Mouse (Mus musculus): ENCODE results near the gene Sept11.

Gene Sept11

GRCm38 (mm10) chr5:93093638-93094527 is 646 bp downstream of the Sept11 start:
- in situ Hi-C loops (cut with MboI; ENCODE audit: unreplicated experiment in 2 of 2), result loop anchor here in 1 of 2 experiments (5.0 kb wide), 2 partner anchors 63 to 173 kb away; partner anchors contain the start of gene Ccng2

- in situ Hi-C loops (cut with MboI; ENCODE audit: unreplicated experiment in 2 of 2), result no loop called here
Measured at GRCm38 (mm10) chr5:93095301-93095700, 2.1 kb downstream of the Sept11 start.

GRCm38 (mm10) chr5:93097204-93097906 is 4.1 kb downstream of the Sept11 start:
- in situ Hi-C loops (cut with MboI; ENCODE audit: unreplicated experiment in 2 of 2), result no loop called here

DNA sequence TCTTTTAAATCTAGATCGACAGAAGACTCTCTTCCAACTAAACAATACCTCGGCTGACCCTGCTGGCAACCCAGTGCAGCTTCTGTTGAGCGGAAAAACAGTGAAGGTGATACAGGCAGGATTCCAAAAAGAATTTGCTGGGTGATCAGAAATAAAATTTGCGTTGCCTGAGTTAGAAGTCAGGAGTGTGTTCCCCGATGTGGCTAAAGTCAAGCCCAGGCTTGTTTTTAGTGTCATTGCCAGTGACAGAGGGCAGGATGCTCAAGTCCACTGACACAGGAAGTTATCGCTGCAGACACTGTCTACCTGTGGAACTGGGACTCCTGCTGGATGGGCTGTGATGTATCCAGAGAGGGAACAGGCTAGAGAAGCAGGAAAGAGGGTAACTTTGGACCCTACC is 5.0 kb downstream of the Sept11 start:
- in situ Hi-C loops (cut with MboI; ENCODE audit: unreplicated experiment in 2 of 2), result no loop called here

- in situ Hi-C loops (cut with MboI; ENCODE audit: unreplicated experiment in 2 of 2), result no loop called here
Measured at GRCm38 (mm10) chr5:93098811-93099210, 5.6 kb downstream of the Sept11 start.

GRCm38 (mm10) chr5:93100906-93101305 is 7.7 kb downstream of the Sept11 start:
- in situ Hi-C loops (cut with MboI; ENCODE audit: unreplicated experiment in 2 of 2), result no loop called here

DNA sequence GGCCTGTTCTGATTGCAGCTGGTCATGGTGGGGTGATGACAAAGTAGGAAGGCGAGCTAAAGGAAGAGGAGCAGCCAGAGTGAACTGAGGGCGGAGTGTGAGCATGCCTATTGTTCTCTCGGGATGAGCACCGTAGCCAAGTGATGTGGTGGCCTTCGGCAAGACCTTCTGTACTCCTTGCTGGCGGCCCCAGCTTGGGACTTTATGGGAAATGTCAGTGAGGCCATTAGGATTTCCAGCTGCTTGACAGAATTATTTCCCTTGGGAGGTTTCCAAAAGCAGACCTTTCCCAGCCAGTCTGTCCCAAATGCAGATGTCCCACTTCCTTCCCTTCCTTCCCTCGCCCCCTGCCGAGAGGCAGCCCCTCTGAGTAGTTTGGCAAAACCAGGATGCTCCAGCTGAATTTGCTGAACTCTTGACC is 8.1 kb downstream of the Sept11 start:
- in situ Hi-C loops (cut with MboI; ENCODE audit: unreplicated experiment in 2 of 2), result no loop called here

DNA sequence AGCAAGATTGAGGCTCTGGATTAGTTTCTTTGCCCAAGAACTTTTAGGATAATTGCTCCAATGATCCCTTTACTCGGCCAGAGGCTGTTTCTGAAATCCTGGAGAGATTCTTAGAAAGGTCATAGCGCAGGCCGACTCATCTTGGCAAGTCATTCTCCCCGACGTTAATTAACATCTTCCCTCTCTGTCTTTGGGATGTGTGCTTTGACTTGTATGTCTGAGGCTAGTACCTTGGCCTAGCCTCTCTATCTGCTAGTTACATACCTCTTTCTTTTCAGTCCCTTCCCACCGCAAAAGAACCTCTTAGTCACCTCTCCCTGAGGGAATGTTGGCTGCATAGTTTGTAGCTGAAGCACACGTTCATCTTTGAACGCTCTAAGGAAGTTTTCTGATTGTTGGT is 10.4 kb downstream of the Sept11 start:
- in situ Hi-C loops (cut with MboI; ENCODE audit: unreplicated experiment in 2 of 2), result no loop called here

GRCm38 (mm10) chr5:93104987-93105823 is 12.0 kb downstream of the Sept11 start:
- in situ Hi-C loops (cut with MboI; ENCODE audit: unreplicated experiment in 2 of 2), result no loop called here

GRCm38 (mm10) chr5:93106048-93106447 is 12.8 kb downstream of the Sept11 start:
- in situ Hi-C loops (cut with MboI; ENCODE audit: unreplicated experiment in 2 of 2), result no loop called here

DNA sequence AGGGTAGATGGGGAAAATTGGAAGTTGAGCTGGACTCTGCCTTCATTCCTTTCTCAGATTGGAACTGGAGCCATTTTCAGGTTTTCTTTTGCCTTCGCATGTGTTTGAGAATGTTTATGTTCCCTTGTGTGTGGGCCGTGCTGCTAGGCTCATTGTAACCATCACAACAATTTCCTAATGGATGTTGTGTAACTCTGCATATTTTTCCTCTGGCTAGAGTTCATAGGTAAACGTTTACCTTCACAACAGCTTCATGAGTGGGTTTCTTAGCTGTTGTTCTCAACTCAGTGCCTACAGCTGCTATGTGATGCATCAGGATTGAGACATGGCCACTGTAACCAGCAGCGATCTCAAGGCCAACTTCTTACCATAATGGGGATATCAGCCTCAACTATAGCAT is 15.5 kb downstream of the Sept11 start:
- in situ Hi-C loops (cut with MboI; ENCODE audit: unreplicated experiment in 2 of 2), result no loop called here

DNA sequence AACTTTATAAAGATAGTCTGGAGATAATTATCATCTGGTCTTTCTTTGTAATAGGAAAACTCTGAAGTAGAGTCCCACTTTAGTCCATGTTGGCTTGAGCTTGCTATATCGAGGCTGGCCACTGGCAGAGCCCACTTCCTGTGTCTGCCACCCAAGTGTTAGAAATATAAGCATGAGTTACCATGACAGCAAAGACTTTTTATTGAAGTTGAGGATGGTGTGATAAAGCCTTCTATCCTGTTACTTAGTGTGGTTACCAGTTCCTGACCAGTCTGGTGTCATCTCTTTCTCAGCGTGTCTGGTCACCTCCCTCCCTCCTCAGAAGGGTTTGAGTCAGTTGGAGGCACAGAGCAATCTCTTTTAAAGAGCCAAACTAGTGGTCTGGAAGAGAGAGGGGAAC is 16.3 kb downstream of the Sept11 start:
- in situ Hi-C loops (cut with MboI; ENCODE audit: unreplicated experiment in 2 of 2), result no loop called here

DNA sequence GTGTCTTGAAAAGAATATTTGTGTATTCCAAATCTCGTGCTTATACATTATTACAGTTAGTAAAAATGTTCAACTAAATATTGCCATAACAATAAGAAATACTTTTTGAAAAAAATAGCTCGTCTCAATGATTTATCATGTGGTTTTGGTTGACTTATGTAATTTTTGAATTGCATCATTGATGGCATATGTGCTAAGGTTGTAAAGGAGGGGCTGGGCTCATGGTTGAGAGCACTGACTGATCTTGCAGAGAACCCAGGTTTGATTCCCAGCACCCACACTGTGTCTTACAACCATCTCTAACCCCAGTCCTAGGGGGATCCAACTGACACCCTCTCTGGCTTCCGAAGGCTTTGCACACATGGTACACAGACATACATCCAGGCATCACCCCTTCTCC is 19.1 kb downstream of the Sept11 start:
- in situ Hi-C loops (cut with MboI; ENCODE audit: unreplicated experiment in 2 of 2), result no loop called here

DNA sequence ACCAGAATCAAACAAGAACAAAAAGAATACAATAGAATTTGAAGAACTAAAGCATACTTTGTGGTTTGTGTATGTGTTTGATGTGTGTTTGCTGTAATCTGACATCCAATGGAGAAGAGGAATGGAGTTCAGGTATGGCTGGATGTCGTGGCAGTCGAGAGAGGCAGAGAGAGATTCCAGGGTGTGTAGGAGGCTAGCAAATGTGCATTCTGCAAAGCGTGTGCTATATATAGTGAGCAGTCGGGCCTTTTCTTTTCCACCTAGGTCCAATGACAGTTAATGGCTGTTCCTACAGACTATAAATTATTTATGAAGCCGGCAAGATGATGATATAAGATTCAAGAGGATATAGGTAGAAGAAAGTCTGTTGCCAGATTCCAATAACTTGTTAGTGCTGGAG is 20.3 kb downstream of the Sept11 start:
- in situ Hi-C loops (cut with MboI; ENCODE audit: unreplicated experiment in 2 of 2), result no loop called here

GRCm38 (mm10) chr5:93114515-93114914 is 21.3 kb downstream of the Sept11 start:
- in situ Hi-C loops (cut with MboI; ENCODE audit: unreplicated experiment in 2 of 2), result no loop called here

- in situ Hi-C loops (cut with MboI; ENCODE audit: unreplicated experiment in 2 of 2), result no loop called here
Measured at GRCm38 (mm10) chr5:93115059-93115458, 21.8 kb downstream of the Sept11 start.

GRCm38 (mm10) chr5:93115854-93116253 is 22.6 kb downstream of the Sept11 start:
- in situ Hi-C loops (cut with MboI; ENCODE audit: unreplicated experiment in 2 of 2), result no loop called here

- in situ Hi-C loops (cut with MboI; ENCODE audit: unreplicated experiment in 2 of 2), result no loop called here
Measured at GRCm38 (mm10) chr5:93117648-93118047, 24.4 kb downstream of the Sept11 start.

DNA sequence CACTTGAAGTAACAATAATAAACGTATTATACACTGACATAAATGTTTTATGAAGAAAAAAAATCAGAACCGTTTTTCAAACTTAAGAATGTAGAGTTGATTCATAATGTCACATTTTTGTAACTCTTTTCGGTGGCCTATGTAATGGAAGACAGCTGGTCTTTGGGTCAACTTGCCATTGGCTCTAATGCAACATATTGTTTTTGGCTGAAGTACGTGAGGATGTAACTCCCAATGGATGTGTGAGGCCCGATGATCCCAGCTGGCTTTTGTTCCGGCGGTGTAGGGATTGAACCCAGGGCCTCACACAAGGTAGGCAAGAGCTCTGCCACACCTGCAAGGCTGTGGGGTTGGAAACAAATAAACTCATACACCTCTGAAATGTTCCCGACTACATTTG is 28.4 kb downstream of the Sept11 start:
- in situ Hi-C loops (cut with MboI; ENCODE audit: unreplicated experiment in 2 of 2), result no loop called here

DNA sequence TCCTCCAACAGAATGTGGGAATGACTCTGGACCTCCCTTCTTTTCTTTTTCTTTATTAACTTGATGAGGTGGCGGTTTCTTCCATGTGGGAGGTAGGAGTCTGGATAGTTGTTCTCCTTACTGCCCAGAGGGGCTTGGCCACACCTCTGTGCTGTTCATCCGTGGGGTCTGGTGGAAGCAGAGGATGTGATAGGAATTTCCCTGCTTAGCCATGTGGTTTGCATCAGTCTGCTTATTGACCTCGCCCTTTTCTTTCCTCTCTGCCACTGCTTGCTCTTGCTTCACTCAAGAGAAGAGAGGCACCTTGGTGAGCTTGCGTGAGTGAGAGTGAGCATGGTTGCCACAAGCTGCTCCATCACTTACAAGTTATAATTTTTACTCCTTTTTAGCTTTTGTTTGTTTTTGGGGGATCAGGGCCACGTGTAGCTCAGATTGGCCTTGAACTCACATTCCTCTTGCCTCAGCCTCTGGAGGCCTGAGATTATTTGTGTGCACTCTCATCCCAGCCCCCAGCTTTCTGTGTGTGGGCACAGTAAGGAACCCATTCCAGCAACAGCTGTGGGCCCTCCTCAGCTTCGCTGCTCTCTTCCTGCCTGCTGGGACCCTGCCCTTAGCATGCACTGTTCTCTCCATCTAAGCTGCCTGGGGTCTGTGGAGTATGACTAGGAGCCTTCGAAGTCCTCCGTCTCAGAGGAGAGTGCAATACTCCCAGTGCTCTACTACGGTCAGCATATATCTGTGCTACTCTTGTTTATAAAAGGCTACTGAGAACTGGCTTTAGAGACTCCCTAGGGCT is 31.0 kb downstream of the Sept11 start:
- in situ Hi-C loops (cut with MboI; ENCODE audit: unreplicated experiment in 2 of 2), result no loop called here

All from v-Abl transformed pro-B cells (cell line).